Mouse (Mus musculus) small intestine, adult 2 months (tissue): Measurements from ENCODE around the gene Hmga2. TPM values are rescaled to one million over a fixed set of nuclear protein-coding genes. Genes with fewer than 3 reads are reported as not detected.

Experiments
- H3K27ac ChIP-seq: fragments of 200-500 bp; 2 replicates; pipeline ENCODE4 v1.5.1; 2012; ENCODE audit warnings: low read depth, low read length, control low read depth, inconsistent platforms; ENCODE audit not compliant: insufficient read depth
- H3K27me3 ChIP-seq: fragments of 200-500 bp; 2 replicates; pipeline ENCODE4 v1.6.1; 2012; ENCODE audit warnings: mild to moderate bottlenecking, moderate library complexity, low read length, inconsistent platforms; ENCODE audit not compliant: control insufficient read depth, insufficient read depth
- H3K36me3 ChIP-seq: fragments of 200-500 bp; 2 replicates; pipeline ENCODE4 v1.6.1; 2012; ENCODE audit warnings: mild to moderate bottlenecking, low read length, control low read depth, inconsistent platforms; ENCODE audit not compliant: control insufficient read depth, insufficient read depth
- H3K4me1 ChIP-seq: fragments of 200-500 bp; 2 replicates; pipeline ENCODE4 v1.6.1; 2012; ENCODE audit warnings: low read length, inconsistent platforms, mixed read lengths; ENCODE audit not compliant: control insufficient read depth, insufficient read depth, insufficient read length
- H3K4me3 ChIP-seq: fragments of 200-500 bp; 2 replicates; pipeline ENCODE4 v1.5.1; 2012; ENCODE audit warnings: low read depth, mild to moderate bottlenecking, control low read depth, inconsistent platforms, low read length, moderate library complexity
- CTCF ChIP-seq: fragments of 200-500 bp; IDR thresholded peaks from 2 replicates; pipeline ENCODE4 v1.5.1; 2012; ENCODE audit warnings: low read depth, mild to moderate bottlenecking, control low read depth, inconsistent platforms, low read length, moderate library complexity, mixed read lengths; ENCODE audit not compliant: insufficient replicate concordance, insufficient read length; ENCODE audit errors: extremely low read depth
- POLR2A ChIP-seq: fragments of 200-500 bp; IDR thresholded peaks from 2 replicates; pipeline ENCODE4 v1.6.1; 2012; ENCODE audit warnings: low read depth, mild to moderate bottlenecking, control low read depth, inconsistent platforms, low read length, moderate library complexity
- WGBS: fragments of 180-500 bp; shearing (Covaris S2); methylation state at CpG from one replicate; pipeline ENCODE4 v1.1.7; 2018; 5-methylcytosine and 5-hydroxymethylcytosine counted together
- polyA plus RNA-seq: library from polyadenylated mRNA; depleted of rRNA; stranded (reverse); fragments of >200 nt; gene quantifications from 2 replicates; pipeline ENCODE4 v1.2.3, GENCODE M21; 2012

Hmga2 gene
- polyA plus RNA-seq, 1 experiment: 1.1 TPM

DNA sequence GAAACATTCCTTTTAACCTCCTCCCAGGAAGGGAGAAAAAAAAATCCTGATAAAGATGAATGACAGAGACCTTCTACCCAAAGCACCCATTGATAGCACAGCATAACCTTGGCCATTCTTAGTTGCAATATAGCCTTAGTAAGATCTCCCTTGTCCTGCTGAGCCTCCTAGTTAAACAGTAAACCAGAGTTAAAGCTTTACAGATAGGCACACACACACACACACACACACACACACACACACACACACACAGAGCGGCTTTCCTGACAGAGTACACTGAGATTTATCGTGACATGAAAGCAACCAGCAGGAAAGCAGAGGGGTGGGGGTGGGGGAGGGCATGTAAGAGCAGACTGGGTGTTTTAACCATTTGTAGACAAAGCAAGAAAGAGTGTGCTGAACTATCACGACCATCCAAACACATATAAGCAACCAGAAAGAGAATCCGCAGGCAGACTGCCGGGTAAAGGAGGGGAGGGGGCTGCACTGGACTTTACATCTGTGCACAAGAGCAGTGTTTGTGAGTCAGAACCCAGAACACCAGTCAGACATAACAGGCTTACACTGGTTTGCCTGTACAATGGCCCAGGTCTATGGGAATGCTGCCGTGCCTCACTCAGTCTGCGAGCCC lies 58.7 kb downstream of the Hmga2 start:
- no peak for TF ChIP-seq POLR2A
- TF ChIP-seq CTCF: no peak
- Histone ChIP-seq H3K4me3 (peak overlapping the region; percentile 10; the same call in 1 of the 2 replicates), H3K27ac (peak overlapping the region; percentile 70; the same call in 1 of the 2 replicates)

DNA sequence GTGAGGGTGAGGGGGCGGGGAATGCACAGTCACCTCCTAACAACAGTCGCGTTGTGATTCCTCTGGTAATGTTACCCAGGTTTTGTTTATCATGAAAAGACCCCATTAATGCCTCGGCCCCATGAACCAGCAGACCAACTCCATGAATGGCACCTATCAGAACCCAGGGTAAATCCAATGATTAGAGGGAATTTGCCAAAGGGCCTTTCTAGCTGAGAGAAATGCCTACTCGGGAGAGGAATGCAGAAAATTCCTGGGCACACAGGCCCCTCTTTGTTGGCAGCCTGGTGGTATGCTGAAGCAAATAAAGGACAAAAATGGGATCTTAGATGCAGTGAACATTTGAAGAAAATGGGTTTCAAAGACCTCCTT lies 59.2 kb downstream of the Hmga2 start:
- Histone ChIP-seq H3K27me3 (no peaks in the 10 kb centered on the region), H3K36me3 (no peaks in the 10 kb centered on the region), H3K4me1 (peaks cover 13% of the 10 kb centered on the region), H3K27ac (peak overlapping the region; percentile 70), H3K4me3 (no peak overlapping the region)
- 28% methylated on average over 5 of the region's 5 CpGs for WGBS
- no peak for TF ChIP-seq CTCF
- TF ChIP-seq POLR2A: no peak

More for the DNA sequence above, 58.7 kb downstream of the Hmga2 start:
- no peaks in the 10 kb centered on the region for H3K36me3 ChIP-seq
- 22% methylated on average over 7 of the region's 7 CpGs for WGBS
- no peaks in the 10 kb centered on the region for H3K27me3 ChIP-seq
- H3K4me1 ChIP-seq: peaks cover 18% of the 10 kb centered on the region

DNA sequence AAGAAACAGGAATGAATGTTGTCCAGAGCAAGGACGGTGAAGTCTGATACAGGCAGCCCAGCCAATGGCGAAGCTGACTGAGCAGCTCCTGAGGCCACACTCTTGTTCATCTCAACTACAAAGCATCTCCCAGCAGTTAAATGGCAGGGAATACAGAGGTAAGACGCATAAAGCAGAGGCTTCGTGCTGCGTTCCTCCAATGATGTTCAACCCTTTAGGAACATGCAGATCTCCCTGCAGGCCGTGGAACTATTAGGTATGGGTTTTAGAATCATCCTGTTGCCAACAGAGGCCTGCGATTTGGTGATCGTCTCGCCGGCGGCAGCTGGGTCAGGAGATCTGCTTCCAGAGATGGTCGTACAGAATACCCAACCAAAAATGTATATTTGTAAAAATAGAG lies 59.6 kb downstream of the Hmga2 start:
- Histone ChIP-seq H3K36me3 (no peaks in the 10 kb centered on the region), H3K4me1 (peaks cover 12% of the 10 kb centered on the region), H3K27me3 (no peaks in the 10 kb centered on the region), H3K4me3 (no peak overlapping the region), H3K27ac (no peak overlapping the region)
- WGBS: 76% methylated on average over 12 of the region's 12 CpGs
- no peak for TF ChIP-seq POLR2A
- no peak for TF ChIP-seq CTCF

DNA sequence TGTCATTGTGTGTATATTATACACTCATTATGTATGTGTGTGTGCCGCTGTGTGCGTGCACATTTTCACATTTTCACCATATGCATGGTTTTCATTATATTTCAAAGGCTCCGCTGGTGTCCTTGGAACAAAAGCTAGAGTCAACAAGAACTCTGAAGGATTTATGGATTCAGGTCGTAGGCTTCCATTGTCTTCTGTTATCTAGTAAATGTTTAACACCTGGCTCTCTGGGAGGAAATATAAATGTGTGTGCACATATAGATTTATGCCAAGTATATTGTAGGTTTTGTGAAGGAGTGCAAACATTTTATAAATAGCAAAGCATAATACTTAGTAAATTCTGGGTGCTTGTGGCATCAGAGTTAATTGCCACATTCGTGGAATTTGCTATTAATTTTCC lies 64.1 kb downstream of the Hmga2 start:
- no peak overlapping the region for H3K27ac ChIP-seq
- 30% methylated on average over 5 of the region's 5 CpGs for WGBS
- H3K36me3 ChIP-seq: no peaks in the 10 kb centered on the region
- H3K27me3 ChIP-seq: no peaks in the 10 kb centered on the region
- H3K4me3 ChIP-seq: no peak overlapping the region
- TF ChIP-seq CTCF (no peak), POLR2A (no peak)
- H3K4me1 ChIP-seq: peaks cover 8% of the 10 kb centered on the region

DNA sequence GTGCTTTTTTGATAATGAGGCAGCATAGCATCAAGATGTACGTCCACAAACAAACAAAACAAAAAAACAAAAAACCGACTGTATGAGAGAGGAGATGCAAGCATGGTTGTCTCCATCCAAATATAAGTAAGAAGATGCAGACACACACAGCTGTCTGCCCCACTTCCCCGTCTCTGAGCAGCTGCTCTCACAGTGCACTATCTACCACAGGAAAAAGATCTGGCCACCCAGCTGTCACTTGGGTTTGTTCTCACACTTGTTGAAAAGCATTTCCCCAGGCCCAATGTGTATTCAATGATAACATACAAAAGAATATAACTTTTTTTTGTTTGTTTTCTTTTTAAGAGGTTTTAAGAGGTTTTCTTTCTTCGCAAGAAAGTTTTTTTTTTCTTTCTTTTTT lies 65.3 kb downstream of the Hmga2 start:
- peaks cover 6% of the 10 kb centered on the region for H3K4me1 ChIP-seq
- 77% methylated on average over 4 of the region's 4 CpGs for WGBS
- no peaks in the 10 kb centered on the region for H3K36me3 ChIP-seq

DNA sequence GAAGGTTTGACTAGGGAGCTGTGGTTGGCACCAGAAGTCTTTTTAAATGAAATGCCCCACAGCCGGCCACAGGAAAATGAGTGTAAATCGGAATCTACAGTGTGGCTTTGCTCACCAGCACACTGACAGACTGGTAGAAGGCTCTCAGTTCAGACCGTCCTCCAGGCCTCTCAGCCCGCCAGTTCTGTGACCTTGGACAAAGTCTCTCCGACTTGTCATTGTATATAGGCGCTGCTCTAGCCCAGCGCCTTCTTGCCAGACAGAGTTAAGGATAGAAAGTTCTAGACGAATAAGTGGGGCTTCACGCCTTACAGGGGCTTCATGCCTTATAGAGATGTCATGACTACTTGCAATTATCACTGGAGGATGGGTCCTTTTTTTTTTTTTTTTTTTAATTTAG lies 67.1 kb downstream of the Hmga2 start:
- WGBS: 81% methylated on average over 9 of the region's 9 CpGs
- H3K4me1 ChIP-seq: peaks cover 6% of the 10 kb centered on the region
- no peaks in the 10 kb centered on the region for H3K36me3 ChIP-seq
- H3K4me3 ChIP-seq: no peak overlapping the region
- TF ChIP-seq CTCF: no peak
- TF ChIP-seq POLR2A: no peak
- no peaks in the 10 kb centered on the region for H3K27me3 ChIP-seq
- H3K27ac ChIP-seq: no peak overlapping the region

More for the DNA sequence above, 65.3 kb downstream of the Hmga2 start:
- TF ChIP-seq CTCF: no peak
- no peak for TF ChIP-seq POLR2A
- no peaks in the 10 kb centered on the region for H3K27me3 ChIP-seq
- no peak overlapping the region for H3K4me3 ChIP-seq
- H3K27ac ChIP-seq: no peak overlapping the region

DNA sequence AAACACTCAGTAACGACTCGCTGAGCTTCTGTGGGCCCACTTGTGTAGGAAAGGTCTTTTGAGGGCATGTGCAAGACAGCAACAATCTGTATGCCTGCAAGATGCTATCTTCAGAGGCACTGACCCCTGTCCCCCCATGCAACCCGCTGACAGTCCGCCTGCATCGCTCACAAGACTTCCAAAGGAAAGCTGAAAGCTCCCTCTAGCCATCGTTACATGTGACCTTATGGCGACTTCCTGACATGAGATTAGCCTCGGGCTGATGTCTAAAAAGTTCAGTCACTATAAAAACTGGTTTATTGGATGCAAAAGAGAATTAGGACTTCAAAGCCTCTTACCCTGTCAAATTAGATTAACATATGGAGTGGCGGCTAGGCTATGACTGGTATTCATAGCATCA lies 69.0 kb downstream of the Hmga2 start:
- Histone ChIP-seq H3K27me3 (no peaks in the 10 kb centered on the region), H3K27ac (no peak overlapping the region), H3K4me1 (no peaks in the 10 kb centered on the region; the same call in 1 of the 2 replicates), H3K4me3 (no peak overlapping the region), H3K36me3 (no peaks in the 10 kb centered on the region)
- TF ChIP-seq POLR2A (no peak), CTCF (no peak)
- 81% methylated on average over 9 of the region's 9 CpGs for WGBS
